Mouse (Mus musculus): Measurements from ENCODE around the gene Sp3. TPM values are rescaled to one million over a fixed set of nuclear protein-coding genes. Genes with fewer than 3 reads are reported as not detected.

The Sp3 gene
- total RNA-seq, 2 experiments from 2014 or later = 51.4 to 56.6 TPM

DNA sequence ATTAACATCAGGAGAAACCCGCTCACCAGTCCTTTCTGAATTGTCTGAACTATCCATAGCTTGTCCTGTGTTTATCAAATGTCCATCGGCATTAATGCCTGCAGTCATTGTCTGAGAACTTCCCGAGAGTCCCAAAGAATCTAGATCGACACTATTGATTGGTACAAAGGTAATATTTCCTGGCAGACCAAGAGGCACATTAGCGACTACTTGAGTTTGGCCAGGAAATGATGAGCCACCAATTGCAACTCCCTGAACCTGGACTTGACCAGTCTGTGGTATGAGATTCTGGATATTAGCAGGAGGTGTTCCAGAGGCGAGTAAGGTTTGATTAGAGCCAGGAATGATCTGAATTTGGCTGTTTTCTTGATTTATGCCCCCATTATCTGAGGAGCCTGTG, 9.4 kb downstream of the Sp3 start:
- no peak overlapping the region for H3K4me3 ChIP-seq
- no peak overlapping the region for H3K27ac ChIP-seq
- no peak for TF ChIP-seq CTCF (IDR thresholded peaks at IDR 0.05)
- no peak for DNase-seq (ENCODE audit: extremely low spot score in 1 of 2, low spot score in 2 of 2)
- intact Hi-C loops (cut with DNase I) = loop anchor here (10.0 kb wide), 1 partner anchor 336 kb away; no protein-coding TSS in a partner anchor

DNA sequence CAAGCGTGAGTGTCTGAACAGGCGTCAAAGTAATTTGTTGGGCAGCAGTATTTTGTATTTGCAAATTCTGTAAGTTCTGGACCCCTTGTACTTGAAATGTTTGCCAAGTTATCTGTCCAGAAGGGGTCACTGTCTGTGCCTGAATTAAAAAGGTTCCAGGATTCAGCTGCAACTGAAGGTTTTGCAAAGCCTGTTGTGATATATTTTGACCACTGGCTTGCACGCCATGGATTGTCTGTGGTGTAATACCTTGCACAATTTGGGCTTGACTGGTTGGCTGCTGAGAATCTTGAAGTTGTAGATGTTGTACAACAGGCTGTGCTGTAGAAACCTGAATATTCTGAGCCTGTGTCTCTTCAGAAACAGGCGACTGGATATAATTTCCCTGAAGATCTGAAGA, 9.9 kb downstream of the Sp3 start:
- no peak overlapping the region for H3K27ac ChIP-seq
- no peak overlapping the region for H3K4me3 ChIP-seq
- no peak; the same call in 1 of the 2 replicates for TF ChIP-seq CTCF (IDR thresholded peaks at IDR 0.05)
- DNase-seq (ENCODE audit: extremely low spot score in 1 of 2, low spot score in 2 of 2) = no peak
- intact Hi-C loops (cut with DNase I) = loop anchor here (10.0 kb wide), 1 partner anchor 336 kb away; no protein-coding TSS in a partner anchor

DNA sequence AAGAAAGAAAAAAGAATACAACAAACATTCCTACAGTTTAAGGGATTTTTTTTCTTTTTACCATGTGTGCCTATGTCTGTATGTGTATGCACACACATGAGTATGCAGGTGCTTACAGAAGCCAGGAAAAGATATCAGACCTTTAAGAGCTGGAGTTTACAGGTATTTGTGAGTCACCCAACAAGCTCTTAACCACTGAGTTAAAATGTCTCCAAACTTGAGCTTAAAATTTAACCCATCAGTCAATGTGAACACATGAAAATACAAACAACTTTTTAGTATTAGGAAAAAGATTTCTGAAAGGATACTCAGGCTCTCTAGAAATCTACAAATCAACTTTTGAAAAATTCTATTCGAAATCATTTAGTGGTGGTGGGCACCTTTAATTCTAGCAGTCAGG, 11.7 kb downstream of the Sp3 start:
- no peak for TF ChIP-seq CTCF (IDR thresholded peaks at IDR 0.05)
- DNase-seq (ENCODE audit: extremely low spot score in 1 of 2, low spot score in 2 of 2) = no peak
- intact Hi-C loops (cut with DNase I) = no loop called here
- Histone ChIP-seq H3K27ac (no peak overlapping the region), H3K4me3 (no peak overlapping the region)

DNA sequence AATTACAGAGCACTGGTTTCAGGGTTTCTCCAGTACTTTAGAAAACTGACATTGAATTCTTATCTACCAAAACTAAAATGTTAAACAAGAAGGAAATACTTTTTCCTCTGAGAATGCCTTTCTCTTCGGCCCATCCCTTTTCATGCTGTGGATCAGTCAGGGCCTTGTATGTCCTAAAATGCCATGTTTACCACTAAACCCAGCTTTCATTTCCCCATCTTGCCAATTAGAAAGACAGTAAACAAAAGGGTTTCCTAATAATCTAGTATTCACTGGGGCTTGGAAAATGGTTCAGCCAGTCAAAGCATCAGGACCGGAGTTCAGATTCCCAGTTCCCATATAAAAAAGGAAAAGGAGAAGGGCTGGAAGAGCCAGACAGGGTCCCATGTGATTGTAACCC, 14.8 kb downstream of the Sp3 start:
- Histone ChIP-seq H3K4me3 (no peak overlapping the region), H3K27ac (no peak overlapping the region)
- TF ChIP-seq CTCF (IDR thresholded peaks at IDR 0.05) = no peak
- intact Hi-C loops (cut with DNase I) = no loop called here
- DNase-seq (ENCODE audit: extremely low spot score in 1 of 2, low spot score in 2 of 2) = no peak

DNA sequence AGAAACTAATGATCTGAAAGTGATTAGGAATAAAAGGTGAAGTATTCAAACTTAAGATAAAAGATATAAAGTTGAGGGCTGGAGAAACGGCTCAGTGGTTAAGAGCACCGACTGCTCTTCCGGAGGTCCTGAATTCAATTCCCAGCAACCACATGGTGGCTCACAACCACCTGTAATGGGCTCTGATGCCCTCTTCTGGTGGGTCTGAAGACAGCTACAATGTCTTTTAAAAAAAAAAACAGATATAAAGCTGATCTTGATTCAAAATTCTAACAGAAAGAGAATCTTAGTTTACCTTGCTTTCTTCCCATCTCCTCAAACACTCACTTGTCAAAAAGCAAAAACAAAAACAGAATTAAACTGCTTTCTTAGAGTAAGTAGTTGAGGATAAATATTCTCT, 23.8 kb downstream of the Sp3 start:
- Histone ChIP-seq H3K4me3 (no peak overlapping the region), H3K27ac (no peak overlapping the region)
- no peak; the same call in 1 of the 2 replicates for TF ChIP-seq CTCF (IDR thresholded peaks at IDR 0.05)
- DNase-seq (ENCODE audit: extremely low spot score in 1 of 2, low spot score in 2 of 2) = no peak
- intact Hi-C loops (cut with DNase I) = no loop called here

DNA sequence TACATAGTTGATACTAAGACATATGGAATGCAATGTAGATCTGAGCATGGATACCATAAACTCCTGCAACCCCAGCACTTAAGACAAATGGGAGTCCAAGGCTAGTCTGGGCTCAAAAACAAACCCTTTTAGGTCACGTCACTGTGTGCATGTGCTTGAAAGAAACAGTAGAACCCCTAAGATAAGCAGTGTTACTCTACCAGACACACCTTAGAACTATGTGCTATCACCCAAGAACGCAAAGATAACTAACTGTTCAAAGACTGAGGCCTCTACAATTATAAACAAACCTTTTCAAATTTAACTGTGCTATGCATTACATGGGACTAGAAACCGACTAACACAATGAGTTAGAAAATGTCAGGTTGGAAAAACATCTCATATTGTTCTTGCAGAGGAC, 27.3 kb downstream of the Sp3 start:
- no peak overlapping the region for H3K4me3 ChIP-seq
- TF ChIP-seq CTCF (IDR thresholded peaks at IDR 0.05) = no peak
- intact Hi-C loops (cut with DNase I) = no loop called here
- H3K27ac ChIP-seq = no peak overlapping the region
- DNase-seq (ENCODE audit: extremely low spot score in 1 of 2, low spot score in 2 of 2) = no peak

DNA sequence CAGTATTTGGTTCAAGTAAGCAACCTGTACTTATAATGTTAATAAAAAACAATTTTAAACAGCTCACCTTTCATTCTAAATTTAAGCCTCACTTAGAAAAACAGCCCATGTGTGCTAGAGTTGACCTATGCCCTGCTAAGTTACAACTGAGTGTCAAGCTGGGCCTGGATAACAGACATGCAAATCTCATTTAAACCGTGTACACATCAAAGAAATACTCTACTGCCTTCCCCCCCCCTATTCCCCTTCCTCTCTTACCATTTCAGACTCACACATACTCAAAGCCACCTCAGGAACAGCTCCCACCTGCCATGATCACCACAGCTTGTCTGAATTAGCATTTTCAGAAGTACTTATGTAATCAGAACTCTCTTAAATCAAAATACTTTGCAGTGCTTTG, 44.3 kb downstream of the Sp3 start:
- intact Hi-C loops (cut with DNase I) = no loop called here
- Histone ChIP-seq H3K4me3 (no peak overlapping the region), H3K27ac (no peak overlapping the region)
- no peak for DNase-seq (ENCODE audit: extremely low spot score in 1 of 2, low spot score in 2 of 2)
- no peak for TF ChIP-seq CTCF (IDR thresholded peaks at IDR 0.05)

DNA sequence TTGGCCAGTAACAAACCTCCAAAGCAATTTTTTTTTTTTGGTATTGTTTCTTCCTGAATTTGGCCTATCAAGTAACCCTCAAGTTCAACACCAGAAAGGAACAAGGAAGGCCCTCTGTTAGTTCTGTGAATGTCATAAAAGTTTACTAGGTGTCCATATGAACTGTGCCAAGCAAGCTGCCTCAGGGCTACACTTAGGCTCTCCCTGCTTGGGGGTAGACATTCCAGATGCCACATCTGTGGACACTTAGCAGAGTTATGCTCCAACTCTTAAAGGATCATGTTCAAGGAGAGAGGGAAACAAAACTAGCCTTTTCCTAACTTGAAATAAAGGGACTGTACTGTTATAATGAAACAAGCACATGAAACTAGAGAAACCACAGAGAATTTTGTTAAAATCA, 48.1 kb downstream of the Sp3 start:
- intact Hi-C loops (cut with DNase I) = no loop called here
- DNase-seq (ENCODE audit: extremely low spot score in 1 of 2, low spot score in 2 of 2) = no peak
- TF ChIP-seq CTCF (IDR thresholded peaks at IDR 0.05) = no peak

DNA sequence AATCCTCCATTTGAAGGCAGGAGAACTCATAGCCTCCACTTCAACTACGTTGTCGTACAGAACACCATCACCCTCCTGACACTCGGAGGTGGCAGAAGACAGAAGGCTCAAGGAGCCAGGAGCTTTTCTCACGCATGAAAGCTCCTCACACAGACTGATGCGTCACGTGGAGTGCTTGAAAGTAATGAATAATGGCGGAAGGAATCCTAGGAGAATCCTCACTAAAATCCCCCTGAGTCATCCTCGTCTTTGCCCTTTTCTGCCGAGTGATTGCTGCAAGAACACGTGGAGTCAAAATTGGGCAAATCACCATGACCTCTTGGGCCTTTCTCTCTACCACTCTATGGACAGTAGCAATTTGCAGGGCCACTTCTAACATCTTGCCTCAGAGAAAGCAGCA, 55.3 kb downstream of the Sp3 start:
- intact Hi-C loops (cut with DNase I) = no loop called here
- TF ChIP-seq CTCF (IDR thresholded peaks at IDR 0.05) = no peak
- H3K27ac ChIP-seq = no peak overlapping the region
- no peak for DNase-seq (ENCODE audit: extremely low spot score in 1 of 2, low spot score in 2 of 2)
- H3K4me3 ChIP-seq = no peak overlapping the region

More for the DNA sequence above, 48.1 kb downstream of the Sp3 start:
- no peak overlapping the region for H3K27ac ChIP-seq
- no peak overlapping the region for H3K4me3 ChIP-seq

DNA sequence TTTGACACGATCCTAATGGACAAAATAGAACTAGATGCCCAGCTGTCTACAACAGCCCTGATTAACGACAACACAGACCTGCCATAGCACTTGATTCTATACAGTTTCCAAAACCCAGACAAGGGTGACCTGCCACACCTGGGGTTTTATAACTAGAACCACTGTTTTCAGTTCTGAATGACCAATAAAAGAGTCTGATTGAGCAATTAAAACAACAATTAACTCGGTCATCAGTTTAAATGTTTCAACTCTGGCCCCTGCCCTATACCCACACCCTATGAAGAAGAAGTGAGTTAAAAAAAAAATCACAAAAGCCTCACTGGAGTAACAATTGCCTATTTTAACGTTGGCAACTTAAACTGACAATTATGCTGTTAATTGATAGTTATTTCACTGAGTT, 64.1 kb downstream of the Sp3 start:
- no peak for TF ChIP-seq CTCF (IDR thresholded peaks at IDR 0.05)
- no peak overlapping the region for H3K4me3 ChIP-seq
- DNase-seq (ENCODE audit: extremely low spot score in 1 of 2, low spot score in 2 of 2) = no peak
- no peak overlapping the region for H3K27ac ChIP-seq
- intact Hi-C loops (cut with DNase I) = no loop called here

DNA sequence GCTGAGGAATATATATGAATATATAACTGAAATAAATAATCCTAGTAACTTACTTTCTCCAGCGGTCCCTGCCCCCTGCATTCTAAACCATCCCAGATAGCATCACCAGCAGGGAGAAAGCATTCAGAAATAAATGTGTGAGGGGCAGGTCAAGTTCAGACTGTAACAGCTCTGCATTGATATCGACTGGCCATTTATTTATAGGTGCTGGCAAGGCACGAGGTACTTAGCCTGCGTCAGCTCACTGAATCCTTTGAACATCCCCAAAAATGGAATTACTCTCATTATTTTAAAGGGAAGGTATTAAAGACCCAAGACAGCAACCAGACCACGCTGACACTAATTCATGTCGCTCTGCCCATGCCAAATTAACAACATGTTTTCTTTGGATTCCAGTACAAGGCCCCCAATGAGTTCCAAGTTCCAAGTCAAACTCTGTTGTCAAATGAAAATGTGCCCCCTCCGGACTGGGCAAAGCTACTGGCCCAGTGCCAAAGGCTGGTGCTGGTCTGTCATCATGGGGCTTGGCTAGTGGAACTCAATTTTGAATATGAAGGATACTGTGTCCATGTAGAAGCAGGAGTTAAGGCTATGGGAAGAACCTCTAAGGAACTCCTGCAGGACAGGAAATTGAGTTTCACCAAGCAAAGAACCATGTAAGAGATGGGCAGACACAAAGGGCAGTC, 64.9 kb downstream of the Sp3 start:
- no peak for TF ChIP-seq CTCF (IDR thresholded peaks at IDR 0.05)

DNA sequence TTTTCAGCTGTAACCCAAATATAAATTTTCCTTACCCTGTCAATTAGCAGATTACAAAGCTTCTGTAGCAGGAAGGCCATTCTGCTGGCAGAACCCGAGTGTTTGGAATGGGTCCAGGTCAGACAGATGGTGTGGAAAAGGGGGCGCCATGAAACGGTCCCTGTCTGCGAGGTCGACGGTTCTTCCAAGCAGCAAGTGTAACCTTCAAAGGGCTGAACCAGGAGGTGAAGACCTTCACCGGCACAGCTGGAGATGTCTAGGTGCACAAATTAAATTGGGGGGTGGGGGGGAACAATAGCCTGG, 66.8 kb downstream of the Sp3 start:
- Histone ChIP-seq H3K4me3 (no peak overlapping the region), H3K27ac (no peak overlapping the region)
- TF ChIP-seq CTCF (IDR thresholded peaks at IDR 0.05) = no peak
- intact Hi-C loops (cut with DNase I) = no loop called here
- no peak for DNase-seq (ENCODE audit: extremely low spot score in 1 of 2, low spot score in 2 of 2)

More for the DNA sequence above, 64.9 kb downstream of the Sp3 start:
- no peak overlapping the region for H3K4me3 ChIP-seq
- intact Hi-C loops (cut with DNase I) = no loop called here
- no peak for DNase-seq (ENCODE audit: extremely low spot score in 1 of 2, low spot score in 2 of 2)
- H3K27ac ChIP-seq = no peak overlapping the region

DNA sequence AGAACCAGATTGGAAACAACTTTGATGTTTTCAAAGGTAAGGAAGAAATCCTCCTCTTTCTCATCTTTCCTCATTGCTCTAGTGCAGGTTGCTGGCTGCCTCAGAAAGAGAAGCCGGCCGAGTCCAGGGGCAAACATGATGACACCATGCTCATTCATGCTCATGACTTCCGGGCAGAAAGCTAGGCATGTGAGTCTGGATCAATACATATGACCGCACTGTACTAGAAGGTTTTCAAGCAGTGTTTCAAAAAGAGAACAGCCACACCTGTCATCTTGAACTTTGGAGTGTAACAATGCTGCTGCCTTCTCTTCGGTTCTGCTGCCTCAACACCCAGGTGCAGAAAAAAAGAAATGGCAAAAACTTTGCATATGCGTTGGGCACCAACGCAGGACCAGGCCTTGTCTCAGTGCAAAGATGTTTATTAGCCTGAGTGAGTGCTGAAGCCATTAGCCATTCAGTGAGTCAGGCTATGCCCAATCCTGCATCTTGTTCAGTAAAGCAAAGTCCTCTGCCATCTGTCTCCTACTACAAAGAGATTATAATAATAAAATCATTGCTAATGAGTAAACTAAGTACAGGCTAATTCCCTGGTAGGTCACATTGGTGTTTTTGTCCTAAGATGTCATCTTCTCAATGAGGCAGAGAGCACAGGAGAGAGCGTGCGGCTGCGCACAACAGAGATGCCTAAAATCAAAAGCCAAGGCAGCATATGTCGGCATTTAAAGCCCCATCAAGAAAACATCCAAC, 67.4 kb downstream of the Sp3 start:
- Histone ChIP-seq H3K4me3 (no peak overlapping the region), H3K27ac (no peak overlapping the region)
- TF ChIP-seq CTCF (IDR thresholded peaks at IDR 0.05) = no peak
- no peak for DNase-seq (ENCODE audit: extremely low spot score in 1 of 2, low spot score in 2 of 2)
- intact Hi-C loops (cut with DNase I) = no loop called here

All from left cerebral cortex, adult 2 months (tissue).